Mouse (Mus musculus) CH12.LX (cell line): Measurements from ENCODE around the gene Cntfr.

Source experiments
- BHLHE40 ChIP-seq: IDR thresholded peaks from 2 replicates; pipeline ENCODE4 v1.6.1; 2011; ENCODE audit warnings: mild to moderate bottlenecking, low read depth, low read length, improper control_type of control experiment
- CTCF ChIP-seq, 2 experiments: IDR thresholded peaks in 1 of 2; conservative IDR thresholded peaks in 1 of 2; 2 replicates each; pipeline ENCODE4 v1.5.1; 2011 to 2012; ENCODE audit warnings: low read depth in 2 of 2, low read length in 2 of 2, improper control_type of control experiment in 1 of 2, inconsistent platforms in 1 of 2, mild to moderate bottlenecking in 1 of 2, moderate library complexity in 1 of 2
- EP300 ChIP-seq: IDR thresholded peaks from 2 replicates; pipeline ENCODE4 v1.6.1; 2011; ENCODE audit warnings: low read length, improper control_type of control experiment
- GABPA ChIP-seq: IDR thresholded peaks from 2 replicates; pipeline ENCODE4 v1.6.1; 2012; ENCODE audit warnings: low read depth, low read length, improper control_type of control experiment, inconsistent platforms; ENCODE audit not compliant: insufficient replicate concordance
- HCFC1 ChIP-seq: IDR thresholded peaks from 2 replicates; pipeline ENCODE4 v1.6.1; 2012; ENCODE audit warnings: low read depth, mild to moderate bottlenecking, inconsistent platforms, low read length, improper control_type of control experiment
- MAZ ChIP-seq: IDR thresholded peaks from 2 replicates; pipeline ENCODE4 v1.6.1; 2012; ENCODE audit warnings: low read depth, mild to moderate bottlenecking, inconsistent platforms, low read length, improper control_type of control experiment, moderate library complexity
- NRF1 ChIP-seq: IDR thresholded peaks from 2 replicates; pipeline ENCODE4 v1.6.1; 2014; ENCODE audit warnings: low read depth, mild to moderate bottlenecking, inconsistent platforms, low read length, improper control_type of control experiment, moderate library complexity
- PAX5 ChIP-seq: IDR thresholded peaks from 2 replicates; pipeline ENCODE4 v1.6.1; 2012; ENCODE audit warnings: low read length, inconsistent platforms, mixed read lengths
- POLR2A ChIP-seq: IDR thresholded peaks from 2 replicates; pipeline ENCODE4 v1.6.1; 2011; ENCODE audit warnings: low read depth, mild to moderate bottlenecking, improper control_type of control experiment, low read length
- POLR2AphosphoS2 ChIP-seq: IDR thresholded peaks from 2 replicates; pipeline ENCODE4 v1.6.1; 2011; ENCODE audit warnings: low read depth, low read length, improper control_type of control experiment
- TCF12 ChIP-seq: IDR thresholded peaks from 2 replicates; pipeline ENCODE4 v1.6.1; 2014; ENCODE audit warnings: low read depth, mild to moderate bottlenecking, inconsistent platforms, low read length, improper control_type of control experiment
- USF1 ChIP-seq: IDR thresholded peaks from 2 replicates; pipeline ENCODE4 v1.6.1; 2014; ENCODE audit warnings: low read depth, mild to moderate bottlenecking, inconsistent platforms, low read length, improper control_type of control experiment

DNA sequence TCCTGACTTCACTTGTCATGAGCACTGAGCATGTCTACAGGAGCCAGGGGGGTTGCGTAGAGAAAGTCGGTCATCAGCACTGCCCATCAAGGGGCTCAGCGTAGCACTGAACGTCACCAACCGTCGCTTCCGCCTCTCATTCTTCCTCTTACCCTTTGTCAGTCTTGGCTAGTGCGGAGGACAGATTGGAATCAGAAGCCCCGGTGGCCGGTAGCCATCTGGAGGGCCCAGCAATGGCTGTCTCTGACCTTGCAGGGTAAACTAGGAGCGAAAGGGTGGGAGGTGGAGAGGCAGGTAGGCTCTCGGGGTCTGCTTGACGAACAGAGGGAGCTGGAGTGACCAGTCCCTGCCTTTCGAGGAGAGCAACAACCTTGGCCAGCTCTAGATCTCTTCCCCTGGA, 74.8 kb downstream of the Cntfr start:
- TF ChIP-seq POLR2A (no peak), NRF1 (no peak), BHLHE40 (no peak), CTCF (conservative IDR thresholded peaks at IDR 0.05 in 1 of 2, IDR thresholded peaks at IDR 0.05 in 1 of 2; ENCODE audit: low read depth in 2 of 2, low read length in 2 of 2) (no peak), GABPA (no peak), EP300 (no peak), POLR2AphosphoS2 (no peak), MAZ (no peak), TCF12 (no peak), HCFC1 (no peak), USF1 (no peak), PAX5 (no peak)
